Mouse (Mus musculus) embryo, embryonic 11.5 days (tissue): Measurements from ENCODE around the gene Ivd.
A peak's percentile ranks its signal among the peaks of the same experiment; 100 is the strongest.

Experiments used
- DNase-seq: peaks from one replicate; pipeline ENCODE4 v3.0.0-alpha.2; 2012; ENCODE audit warnings: low read depth, low spot score

Gene Ivd

GRCm38 (mm10) chr2:118882840-118883679 is 21.3 kb downstream of the Ivd start:
- DNase-seq: peak; percentile 61

- no peak for DNase-seq
These were observed 25.7 kb downstream of the Ivd start for GRCm38 (mm10) chr2:118887440-118887839.

GRCm38 (mm10) chr2:118887845-118888548 is 26.2 kb downstream of the Ivd start:
- DNase-seq: no peak

GRCm38 (mm10) chr2:118891173-118891572 is 29.4 kb downstream of the Ivd start:
- DNase-seq: no peak

GRCm38 (mm10) chr2:118895990-118896913 is 34.5 kb downstream of the Ivd start:
- no peak for DNase-seq

GRCm38 (mm10) chr2:118896914-118897291 is 35.1 kb downstream of the Ivd start:
- no peak for DNase-seq

GRCm38 (mm10) chr2:118897392-118897791 is 35.6 kb downstream of the Ivd start:
- no peak for DNase-seq

GRCm38 (mm10) chr2:118897808-118898207 is 36.1 kb downstream of the Ivd start:
- no peak for DNase-seq

GRCm38 (mm10) chr2:118898771-118899170 is 37.0 kb downstream of the Ivd start:
- DNase-seq: no peak

- DNase-seq: no peak
These were observed 37.6 kb downstream of the Ivd start for GRCm38 (mm10) chr2:118899306-118899705.

- DNase-seq: no peak
These were observed 38.4 kb downstream of the Ivd start, which contains the start of gene Bahd1 for GRCm38 (mm10) chr2:118899981-118900825. Gene Bahd1, plus strand, starts transcription at chr2:118900377.

GRCm38 (mm10) chr2:118900826-118901140 is 39.0 kb downstream of the Ivd start:
- DNase-seq: no peak

- DNase-seq: peak; percentile 86
These were observed 39.6 kb downstream of the Ivd start for GRCm38 (mm10) chr2:118901175-118902031.

GRCm38 (mm10) chr2:118902051-118903025 is 40.6 kb downstream of the Ivd start:
- DNase-seq: no peak

GRCm38 (mm10) chr2:118903333-118903741 is 41.6 kb downstream of the Ivd start:
- DNase-seq: no peak

- no peak for DNase-seq
These were observed 43.8 kb downstream of the Ivd start for GRCm38 (mm10) chr2:118905433-118906117.

GRCm38 (mm10) chr2:118906118-118906492 is 44.4 kb downstream of the Ivd start:
- DNase-seq: no peak

- no peak for DNase-seq
These were observed 46.0 kb downstream of the Ivd start for GRCm38 (mm10) chr2:118907781-118908180.
